8 mouse cellular contexts compared by ENCODE assay signal in the genomic region with DNA sequence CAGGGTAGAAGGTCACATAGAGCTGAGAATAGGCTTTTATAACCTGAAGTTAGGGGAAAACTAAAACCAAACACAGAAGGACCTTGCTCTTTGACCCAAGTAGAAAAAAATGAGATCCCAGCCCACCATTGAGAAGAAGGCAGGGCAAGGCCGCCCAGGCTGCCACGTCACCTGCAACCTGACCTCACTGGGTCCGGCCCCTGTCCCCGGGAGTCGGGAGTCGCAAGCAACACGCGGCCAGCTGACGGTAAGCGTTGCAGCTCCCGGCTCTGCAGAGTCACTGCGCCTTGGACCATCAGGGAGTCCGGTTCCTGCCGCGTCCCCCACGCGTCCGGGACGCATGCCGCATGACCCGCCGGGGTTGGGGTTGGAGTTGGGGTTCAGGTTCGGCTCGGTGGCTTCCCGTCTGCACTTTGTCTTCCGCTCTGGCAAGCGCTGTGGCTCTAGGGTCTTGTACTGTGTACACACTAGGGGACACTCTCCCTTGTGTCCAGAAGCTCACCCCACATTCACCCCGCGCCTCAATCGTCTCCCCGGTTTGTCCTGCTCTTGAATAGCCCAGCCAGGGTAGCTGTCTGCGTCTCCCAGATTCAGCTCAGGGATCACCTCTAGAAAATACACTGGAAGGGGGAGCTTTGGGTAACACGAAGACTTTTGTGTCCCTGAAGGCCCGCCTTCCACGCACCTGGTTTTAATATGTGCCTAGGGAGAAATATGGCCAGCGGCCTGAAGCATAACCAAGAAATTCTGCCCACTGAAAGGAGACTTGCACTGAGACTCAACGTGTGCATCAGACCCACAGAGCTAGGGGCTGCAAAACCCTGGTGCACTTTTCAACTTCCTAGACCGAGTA. TPM values are rescaled to one million over a fixed set of nuclear protein-coding genes. Genes with fewer than 3 reads are reported as not detected.
DNase-seq lines count a peak whose midpoint lies in the region; ATAC-seq and TF ChIP-seq lines count a peak whose summit lies in the region.

TSS of gene Them7 (plus strand) at position 187 of the 853 bp plus-strand sequence.

- no peaks in the 10 kb centered on the region for H3K9me3 ChIP-seq in forebrain, embryonic 16.5 days (ENCODE audit: control insufficient read depth, low read length)
- no peaks in the 10 kb centered on the region for H3K9me3 ChIP-seq in intestine, embryonic 15.5 days
- H3K9me3 ChIP-seq in liver, embryonic 15.5 days (replicated peaks): no peaks in the 10 kb centered on the region
- no peaks in the 10 kb centered on the region for H3K9me3 ChIP-seq in stomach, embryonic 14.5 days (ENCODE audit: control insufficient read depth, low read depth, low read length)

- peak within 1 kb of the TSS; percentile 50 for H3ac ChIP-seq in C2C12 (ENCODE audit: control insufficient read depth, insufficient read length, low read depth)

- ATAC-seq in forebrain, embryonic 16.5 days: no peak
- peak; percentile 90 for ATAC-seq in intestine, embryonic 15.5 days
- peak; percentile 77 for ATAC-seq in liver, embryonic 15.5 days (ENCODE audit: insufficient read depth)
- ATAC-seq in stomach, embryonic 14.5 days (ENCODE audit: insufficient number of reproducible peaks, insufficient read depth, low FRiP score, low read depth): peak; percentile 66

- H3K79me2 ChIP-seq in C2C12 (ENCODE audit: control insufficient read depth, insufficient read depth): no peaks in the 10 kb centered on the region

- H3K79me3 ChIP-seq in C2C12 (ENCODE audit: low read depth): no peaks in the 10 kb centered on the region

- 2% methylated on average over 38 of the region's 38 CpGs for WGBS in forebrain, embryonic 16.5 days
- 10% methylated on average over 38 of the region's 38 CpGs for WGBS in intestine, embryonic 15.5 days
- 3% methylated on average over 38 of the region's 38 CpGs for WGBS in liver, embryonic 15.5 days (ENCODE audit: insufficient replicate concordance)
- WGBS in stomach, embryonic 14.5 days: 5% methylated on average over 38 of the region's 38 CpGs

- peaks cover 7% of the 10 kb centered on the region for H3K4me1 ChIP-seq in forebrain, embryonic 16.5 days (replicated peaks; ENCODE audit: control insufficient read depth, insufficient read depth, low read length)
- H3K4me1 ChIP-seq in intestine, embryonic 15.5 days (replicated peaks): peaks cover 13% of the 10 kb centered on the region; the same call in 1 of the 2 replicates
- no peaks in the 10 kb centered on the region for H3K4me1 ChIP-seq in liver, embryonic 15.5 days (replicated peaks)
- 0 out of 2 replicates have a peak, but pooled peaks cover 5% of the 10 kb centered on the region for H3K4me1 ChIP-seq in stomach, embryonic 14.5 days (ENCODE audit: control insufficient read depth, insufficient read depth, low read length)

- TF ChIP-seq CTCF in C2C12 (IDR thresholded peaks at IDR 0.05; ENCODE audit: control insufficient read depth, insufficient read depth, insufficient read length): no peak

- H3K27me3 ChIP-seq in C2C12 (ENCODE audit: control insufficient read depth, insufficient read depth, insufficient read length): peaks cover 14% of the 10 kb centered on the region
- H3K27me3 ChIP-seq in forebrain, embryonic 16.5 days (replicated peaks; ENCODE audit: control insufficient read depth, insufficient read depth, low read length): peaks cover 7% of the 10 kb centered on the region; the same call in 1 of the 2 replicates
- H3K27me3 ChIP-seq in intestine, embryonic 15.5 days (replicated peaks): no peaks in the 10 kb centered on the region
- H3K27me3 ChIP-seq in liver, embryonic 15.5 days: peaks cover 11% of the 10 kb centered on the region
- no peaks in the 10 kb centered on the region for H3K27me3 ChIP-seq in stomach, embryonic 14.5 days (ENCODE audit: control insufficient read depth, insufficient read depth, low read length)

- peak; percentile 49 for DNase-seq in adrenal gland, adult 8-10 months
- no peak for DNase-seq in left cerebral cortex, adult 18-20 months (ENCODE audit: low spot score in 2 of 2)
- DNase-seq in layer of hippocampus, adult 9-11 months: no peak

- no peak within 1 kb of the TSS for H3K27ac ChIP-seq in forebrain, embryonic 16.5 days (ENCODE audit: low read length)
- H3K27ac ChIP-seq in intestine, embryonic 15.5 days: no peak within 1 kb of the TSS
- H3K27ac ChIP-seq in liver, embryonic 15.5 days (replicated peaks): no peak within 1 kb of the TSS
- H3K27ac ChIP-seq in stomach, embryonic 14.5 days (ENCODE audit: low read length): no peak within 1 kb of the TSS

- no peak within 1 kb of the TSS for H3K4me3 ChIP-seq in C2C12 (ENCODE audit: insufficient read depth, poor library complexity, severe bottlenecking)
- H3K4me3 ChIP-seq in forebrain, embryonic 16.5 days (replicated peaks; ENCODE audit: low read length): peak within 1 kb of the TSS; percentile 31
- peak within 1 kb of the TSS; percentile 31 for H3K4me3 ChIP-seq in intestine, embryonic 15.5 days (replicated peaks)
- peak within 1 kb of the TSS; percentile 46 for H3K4me3 ChIP-seq in liver, embryonic 15.5 days (replicated peaks)
- peak within 1 kb of the TSS; percentile 22 for H3K4me3 ChIP-seq in stomach, embryonic 14.5 days (ENCODE audit: low read depth, low read length)

- H3K4me2 ChIP-seq in forebrain, embryonic 16.5 days (ENCODE audit: low read length): peak within 1 kb of the TSS; percentile 49
- peak within 1 kb of the TSS; percentile 75 for H3K4me2 ChIP-seq in intestine, embryonic 15.5 days (replicated peaks)
- H3K4me2 ChIP-seq in liver, embryonic 15.5 days: peak within 1 kb of the TSS; percentile 56
- H3K4me2 ChIP-seq in stomach, embryonic 14.5 days (replicated peaks; ENCODE audit: low read depth, low read length): peak within 1 kb of the TSS; percentile 63

- H3K9ac ChIP-seq in forebrain, embryonic 16.5 days (replicated peaks; ENCODE audit: low read depth, low read length): no peak within 1 kb of the TSS
- peak within 1 kb of the TSS; percentile 8; the same call in 1 of the 2 replicates for H3K9ac ChIP-seq in intestine, embryonic 15.5 days
- H3K9ac ChIP-seq in liver, embryonic 15.5 days: no peak within 1 kb of the TSS
- no peak within 1 kb of the TSS for H3K9ac ChIP-seq in stomach, embryonic 14.5 days (replicated peaks; ENCODE audit: low read depth, low read length)

- H3K36me3 ChIP-seq in C2C12 (ENCODE audit: control insufficient read depth, insufficient read depth): no peaks in the 10 kb centered on the region
- no peaks in the 10 kb centered on the region for H3K36me3 ChIP-seq in forebrain, embryonic 16.5 days (ENCODE audit: control insufficient read depth, insufficient read depth)
- no peaks in the 10 kb centered on the region for H3K36me3 ChIP-seq in intestine, embryonic 15.5 days
- no peaks in the 10 kb centered on the region for H3K36me3 ChIP-seq in liver, embryonic 15.5 days (replicated peaks)
- H3K36me3 ChIP-seq in stomach, embryonic 14.5 days (ENCODE audit: control insufficient read depth, insufficient read depth, low read length): no peaks in the 10 kb centered on the region

TF ChIP-seq in C2C12, 6 proteins besides CTCF, POLR2A, EP300 and RAD21:
- TF ChIP-seq CEBPB (IDR thresholded peaks at IDR 0.05; ENCODE audit: low read depth) (no peak), USF1 (IDR thresholded peaks at IDR 0.05; ENCODE audit: low read depth) (no peak), MYOD1 (IDR thresholded peaks at IDR 0.05; ENCODE audit: control insufficient read depth, insufficient read length, low read depth) (no peak), FOSL1 (IDR thresholded peaks at IDR 0.05; ENCODE audit: insufficient read depth, low read length, poor library complexity, severe bottlenecking) (no peak), MAX (IDR thresholded peaks at IDR 0.05) (no peak), MYOG (IDR thresholded peaks at IDR 0.05; ENCODE audit: control insufficient read depth, extremely low read depth, insufficient read length) (no peak)
TF ChIP-seq in C2C12: peak in this region for 0.

RNA-seq across cellular contexts. Expression of gene Them7, which starts in this region (rescaled TPM):
- not detected for polyA plus RNA-seq in C2C12 (2012; fragmentation: generic; extraction: Trizol)
- total RNA-seq in adrenal gland, adult 8-10 months (2022): under 1 TPM in 3 of 4 experiments, not detected in 1; 0.26 to 0.70 (median 0.67) TPM
- not detected in 2 replicates for polyA plus RNA-seq in forebrain, embryonic 16.5 days (2015; fragmentation: Nextera tagmentation; extraction: Ambion mirVana)
- polyA plus RNA-seq in intestine, embryonic 15.5 days (2015; fragmentation: Nextera tagmentation; extraction: Ambion mirVana): 1.0 and 1.7 TPM in 2 replicates
- polyA plus RNA-seq in liver, embryonic 15.5 days (2015; fragmentation: Nextera tagmentation; extraction: Ambion mirVana): 1.4 and 1.5 TPM in 2 replicates
- polyA plus RNA-seq in stomach, embryonic 14.5 days (2014; fragmentation: Nextera tagmentation; extraction: Ambion mirVana): 0.26 TPM in 1 of 2 replicates, not detected in the other
- total RNA-seq in left cerebral cortex, adult 18-20 months (2021): not detected

Comparison
In these comparisons a context has a peak if more than half of its experiments do, and no peak if none do; other contexts are left out.
1. Peak in DNase-seq in adrenal gland, adult 8-10 months; RNA of the gene not detected or under 1 TPM.
2. Peak in ATAC-seq, H3K4me3 ChIP-seq and H3K4me2 ChIP-seq in stomach, embryonic 14.5 days; RNA of the gene not detected or under 1 TPM.